Mouse (Mus musculus) megakaryocyte, embryonic 14.5 days (primary cell): ENCODE data around the gene Wdr38.

Experiments
- FLI1 ChIP-seq: IDR thresholded peaks from 2 replicates; pipeline ENCODE4 v1.6.1; 2012; ENCODE audit warnings: low read length, inconsistent platforms, mixed read lengths
- GATA1 ChIP-seq: IDR thresholded peaks from 3 replicates; pipeline ENCODE4 v1.6.1; 2012; ENCODE audit warnings: mixed read lengths, low read length, inconsistent platforms, borderline replicate concordance

DNA sequence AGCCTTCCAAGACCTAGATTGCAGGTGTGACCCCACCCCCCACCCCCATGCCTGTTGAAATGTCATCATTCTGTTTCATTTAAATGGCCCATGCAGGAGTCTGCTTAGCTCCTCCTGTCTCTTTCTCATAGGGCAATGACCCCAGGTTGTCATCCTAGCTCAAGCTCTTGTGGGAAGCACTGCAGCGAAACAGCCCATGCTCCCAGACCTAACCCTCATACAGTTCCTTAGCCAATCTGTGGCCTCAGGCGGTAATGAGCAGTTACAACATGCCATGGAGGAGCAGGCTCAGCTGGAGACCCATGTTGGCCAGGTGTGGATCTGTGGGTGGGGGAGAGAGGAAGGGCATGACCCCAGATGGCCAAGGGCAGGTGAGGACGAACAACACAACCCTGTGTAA lies 22.1 kb upstream of the Wdr38 start:
- no peak for TF ChIP-seq GATA1
- no peak for TF ChIP-seq FLI1
